Mouse (Mus musculus) midbrain, embryonic 16.5 days (tissue): ENCODE results near the gene Bbx. TPM values are rescaled to one million over a fixed set of nuclear protein-coding genes. Genes with fewer than 3 reads are reported as not detected.

Source experiments
- ATAC-seq: fragments of 200-750 bp; cut with Nextera tagmentation; 2 replicates; pipeline ENCODE4 v1.8.0; 2017; ENCODE audit warnings: moderate TSS enrichment
- H3K27ac ChIP-seq: fragments of 300-500 bp; sonication (generic); 2 replicates; pipeline ENCODE4 v1.5.1; 2014; ENCODE audit warnings: mild to moderate bottlenecking, low read length, mixed read lengths
- H3K27me3 ChIP-seq: fragments of 300-500 bp; sonication (generic); 2 replicates; pipeline ENCODE4 v1.6.1; 2014; ENCODE audit warnings: low read depth, low read length, mixed read lengths; ENCODE audit not compliant: control insufficient read depth, insufficient read depth
- H3K36me3 ChIP-seq: fragments of 300-500 bp; sonication (generic); 2 replicates; pipeline ENCODE4 v1.6.1; 2014; ENCODE audit warnings: mild to moderate bottlenecking, low read length, moderate library complexity, mixed read lengths; ENCODE audit not compliant: control insufficient read depth, insufficient read depth
- H3K4me1 ChIP-seq: fragments of 300-500 bp; sonication (generic); 2 replicates; pipeline ENCODE4 v1.6.1; 2014; ENCODE audit warnings: mild to moderate bottlenecking, low read length, mixed read lengths; ENCODE audit not compliant: control insufficient read depth, insufficient read depth
- H3K4me2 ChIP-seq: fragments of 300-500 bp; sonication (generic); 2 replicates; pipeline ENCODE4 v1.6.1; 2014; ENCODE audit warnings: mild to moderate bottlenecking, low read length, mixed read lengths
- H3K4me3 ChIP-seq: fragments of 300-500 bp; sonication (generic); 2 replicates; pipeline ENCODE4 v1.5.1; 2014; ENCODE audit warnings: low read depth, mild to moderate bottlenecking, low read length, moderate library complexity, mixed read lengths
- H3K9ac ChIP-seq: fragments of 300-500 bp; sonication (generic); 2 replicates; pipeline ENCODE4 v1.6.1; 2014; ENCODE audit warnings: low read depth, low read length, mixed read lengths
- H3K9me3 ChIP-seq: fragments of 300-500 bp; sonication (generic); replicated peaks from 2 replicates; pipeline ENCODE4 v1.6.1; 2014; ENCODE audit warnings: mild to moderate bottlenecking, low read length, mixed read lengths; ENCODE audit not compliant: control insufficient read depth, poor library complexity, severe bottlenecking
- WGBS: fragments of 180-500 bp; shearing (Covaris S2); extraction: QIAGEN DNeasy Blood & Tissue Kit; methylation state at CpG from one replicate; pipeline ENCODE4 v1.1.7; 2014; 5-methylcytosine and 5-hydroxymethylcytosine counted together
- polyA plus RNA-seq: library from polyadenylated mRNA; unstranded; fragments of >200 nt; fragmentation: Nextera tagmentation; extraction: Ambion mirVana; gene quantifications from 2 replicates; pipeline ENCODE4 v1.2.1, GENCODE M21; 2015

Bbx gene
- polyA plus RNA-seq, 1 experiment from 2014 or later: 14.7 TPM

- Histone ChIP-seq H3K9ac (no peak overlapping the region), H3K27me3 (no peaks in the 10 kb centered on the region), H3K4me3 (no peak overlapping the region), H3K36me3 (no peaks in the 10 kb centered on the region), H3K27ac (no peak overlapping the region), H3K9me3 (no peaks in the 10 kb centered on the region), H3K4me1 (no peaks in the 10 kb centered on the region), H3K4me2 (no peak overlapping the region)
- ATAC-seq: no peak
- 79% methylated on average over 4 of the region's 4 CpGs for WGBS
These were observed 189.7 kb downstream of the Bbx start for GRCm38 (mm10) chr16:50242444-50242843.

- 96% methylated on average over 3 of the region's 3 CpGs for WGBS
- ATAC-seq: no peak
These were observed 190.6 kb downstream of the Bbx start for GRCm38 (mm10) chr16:50241604-50242003.

DNA sequence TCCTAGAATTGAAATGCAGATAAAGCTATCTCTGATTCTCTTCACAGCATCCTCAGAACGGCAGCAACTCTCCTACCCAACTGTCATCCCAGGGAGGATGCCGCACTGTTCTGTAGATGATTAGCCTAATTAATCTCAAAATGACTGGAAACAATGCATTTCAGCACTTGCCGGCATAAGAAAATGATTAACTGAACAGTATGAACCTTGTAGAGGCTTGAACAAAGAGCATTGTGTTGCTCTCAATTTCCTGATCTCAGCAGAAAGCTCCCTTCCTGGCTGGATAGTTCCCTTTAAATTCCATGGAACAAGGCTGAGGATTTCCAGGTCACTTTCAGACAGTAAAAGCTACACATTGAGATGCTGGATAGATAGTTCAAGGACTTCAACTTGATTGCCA lies 197.0 kb downstream of the Bbx start:
- H3K27ac ChIP-seq: no peak overlapping the region
- ATAC-seq: no peak
- WGBS: 52% methylated on average over 3 of the region's 3 CpGs
- no peaks in the 10 kb centered on the region for H3K36me3 ChIP-seq
- no peaks in the 10 kb centered on the region for H3K4me1 ChIP-seq
- H3K4me2 ChIP-seq: no peak overlapping the region
- H3K4me3 ChIP-seq: no peak overlapping the region
- H3K9ac ChIP-seq: no peak overlapping the region
- H3K9me3 ChIP-seq: no peaks in the 10 kb centered on the region
- no peaks in the 10 kb centered on the region for H3K27me3 ChIP-seq

More at GRCm38 (mm10) chr16:50241604-50242003, 190.6 kb downstream of the Bbx start:
- no peak overlapping the region for H3K4me2 ChIP-seq
- no peak overlapping the region for H3K4me3 ChIP-seq
- no peak overlapping the region for H3K9ac ChIP-seq
- no peaks in the 10 kb centered on the region for H3K36me3 ChIP-seq
- H3K27ac ChIP-seq: no peak overlapping the region
- no peaks in the 10 kb centered on the region for H3K4me1 ChIP-seq
- no peaks in the 10 kb centered on the region for H3K9me3 ChIP-seq
- no peaks in the 10 kb centered on the region for H3K27me3 ChIP-seq

DNA sequence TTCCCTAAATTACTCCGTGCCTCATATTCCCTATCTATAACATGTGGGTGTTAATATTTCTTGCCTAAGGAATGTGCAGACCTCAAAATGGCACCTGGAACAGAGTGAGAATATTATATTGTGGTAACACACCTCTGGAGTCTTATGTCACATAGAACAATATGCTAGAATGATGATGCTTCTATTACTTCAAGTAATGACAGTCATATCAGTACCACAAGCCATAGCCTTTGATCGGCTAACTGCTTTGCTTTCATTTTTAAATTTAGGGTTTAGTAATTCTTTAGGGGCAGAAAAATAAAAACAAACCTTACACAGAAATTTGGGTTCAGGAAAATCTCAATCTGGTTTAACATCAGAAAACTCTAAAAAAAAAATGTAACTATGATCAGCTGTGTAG lies 201.6 kb downstream of the Bbx start:
- Histone ChIP-seq H3K4me1 (no peaks in the 10 kb centered on the region), H3K27me3 (no peaks in the 10 kb centered on the region), H3K9me3 (no peaks in the 10 kb centered on the region), H3K4me3 (no peak overlapping the region), H3K4me2 (no peak overlapping the region), H3K36me3 (no peaks in the 10 kb centered on the region), H3K27ac (no peak overlapping the region), H3K9ac (no peak overlapping the region)
- ATAC-seq: no peak
- WGBS: 88% methylated on average over 2 of the region's 2 CpGs

GRCm38 (mm10) chr16:50228833-50229232 lies 203.4 kb downstream of the Bbx start:
- Histone ChIP-seq H3K4me1 (no peaks in the 10 kb centered on the region), H3K27me3 (no peaks in the 10 kb centered on the region), H3K27ac (no peak overlapping the region), H3K9ac (no peak overlapping the region), H3K9me3 (no peaks in the 10 kb centered on the region), H3K36me3 (no peaks in the 10 kb centered on the region), H3K4me3 (no peak overlapping the region), H3K4me2 (no peak overlapping the region)
- whole genome bisulfite sequencing: 92% methylated on average over 1 of the region's 1 CpGs
- no peak for ATAC-seq

DNA sequence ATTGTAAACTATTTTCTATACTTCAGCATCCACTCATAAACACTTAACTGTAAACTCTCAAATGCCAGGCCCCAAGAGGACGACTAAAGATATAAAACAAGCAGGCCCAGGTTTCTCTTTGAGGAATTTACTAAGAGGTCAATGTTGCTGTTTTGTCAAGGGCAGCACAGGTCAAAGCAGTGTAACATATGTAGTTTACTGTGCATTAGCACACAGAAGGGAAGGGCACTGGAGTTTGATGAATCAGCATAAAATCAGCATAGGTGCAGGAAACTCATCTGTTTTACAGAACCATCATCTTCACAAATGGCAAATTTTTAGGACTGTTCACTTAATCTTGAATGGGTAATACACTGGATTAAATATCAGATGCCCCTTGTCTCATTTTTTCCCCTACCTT lies 205.9 kb downstream of the Bbx start:
- Histone ChIP-seq H3K27ac (no peak overlapping the region), H3K4me3 (no peak overlapping the region), H3K4me2 (no peak overlapping the region), H3K27me3 (no peaks in the 10 kb centered on the region), H3K9me3 (no peaks in the 10 kb centered on the region), H3K9ac (no peak overlapping the region), H3K36me3 (no peaks in the 10 kb centered on the region), H3K4me1 (no peaks in the 10 kb centered on the region)
- no peak for ATAC-seq
- 73% methylated on average over 1 of the region's 1 CpGs for WGBS

- H3K27me3 ChIP-seq: no peaks in the 10 kb centered on the region
- no peak overlapping the region for H3K9ac ChIP-seq
- no peak overlapping the region for H3K4me3 ChIP-seq
- ATAC-seq: no peak
- H3K4me2 ChIP-seq: no peak overlapping the region
- no peak overlapping the region for H3K27ac ChIP-seq
- H3K4me1 ChIP-seq: no peaks in the 10 kb centered on the region
- H3K9me3 ChIP-seq: no peaks in the 10 kb centered on the region
- 94% methylated on average over 3 of the region's 3 CpGs for WGBS
- H3K36me3 ChIP-seq: 0 out of 2 replicates have a peak, but pooled peaks cover 3% of the 10 kb centered on the region
These were observed 207.2 kb downstream of the Bbx start for GRCm38 (mm10) chr16:50224946-50225345.

- Histone ChIP-seq H3K4me2 (no peak overlapping the region), H3K4me1 (no peaks in the 10 kb centered on the region), H3K4me3 (no peak overlapping the region), H3K27ac (no peak overlapping the region), H3K27me3 (no peaks in the 10 kb centered on the region), H3K36me3 (0 out of 2 replicates have a peak, but pooled peaks cover 3% of the 10 kb centered on the region), H3K9me3 (no peaks in the 10 kb centered on the region), H3K9ac (no peak overlapping the region)
- WGBS: 83% methylated on average over 8 of the region's 8 CpGs
- no peak for ATAC-seq
These were observed 211.3 kb downstream of the Bbx start for GRCm38 (mm10) chr16:50220734-50221501.

- H3K27me3 ChIP-seq: no peaks in the 10 kb centered on the region
- no peak overlapping the region for H3K4me3 ChIP-seq
- H3K9me3 ChIP-seq: no peaks in the 10 kb centered on the region
- H3K4me2 ChIP-seq: no peak overlapping the region
- no peaks in the 10 kb centered on the region for H3K4me1 ChIP-seq
- no peak for ATAC-seq
- H3K27ac ChIP-seq: no peak overlapping the region
- no peak overlapping the region for H3K9ac ChIP-seq
- 0 out of 2 replicates have a peak, but pooled peaks cover 3% of the 10 kb centered on the region for H3K36me3 ChIP-seq
These were observed 215.1 kb downstream of the Bbx start for GRCm38 (mm10) chr16:50217084-50217483.
